Mouse (Mus musculus) hindbrain, postnatal 0 days (tissue): ENCODE data around the gene Ror2. TPM values are rescaled to one million over a fixed set of nuclear protein-coding genes. Genes with fewer than 3 reads are reported as not detected.

Source experiments
- ATAC-seq: fragments of 200-750 bp; cut with Nextera tagmentation; 2 replicates; pipeline ENCODE4 v1.8.0; 2017; ENCODE audit warnings: mild to moderate bottlenecking, moderate TSS enrichment, moderate library complexity
- DNase-seq: peaks from one replicate; pipeline ENCODE4 v3.0.0-alpha.2; 2015; ENCODE audit warnings: low spot score
- H3K27ac ChIP-seq: fragments of 300-500 bp; sonication (generic); 2 replicates; pipeline ENCODE4 v1.5.1; 2014; ENCODE audit warnings: mild to moderate bottlenecking
- H3K27me3 ChIP-seq: fragments of 300-500 bp; sonication (generic); 2 replicates; pipeline ENCODE4 v1.6.1; 2014; ENCODE audit warnings: low read length, mixed read lengths; ENCODE audit not compliant: insufficient read depth
- H3K36me3 ChIP-seq: fragments of 300-500 bp; sonication (generic); 2 replicates; pipeline ENCODE4 v1.6.1; 2014; ENCODE audit warnings: low read length, mixed read lengths; ENCODE audit not compliant: insufficient read depth
- H3K4me1 ChIP-seq: fragments of 300-500 bp; sonication (generic); 2 replicates; pipeline ENCODE4 v1.6.1; 2014; ENCODE audit warnings: antibody characterized with exemption, low read length, mixed read lengths; ENCODE audit not compliant: insufficient read depth
- H3K4me2 ChIP-seq: fragments of 300-500 bp; sonication (generic); 2 replicates; pipeline ENCODE4 v1.6.1; 2014; ENCODE audit warnings: low read depth, mild to moderate bottlenecking, low read length, moderate library complexity, mixed read lengths
- H3K4me3 ChIP-seq: fragments of 300-500 bp; sonication (generic); 2 replicates; pipeline ENCODE4 v1.5.1; 2014; ENCODE audit warnings: low read length
- H3K9ac ChIP-seq: fragments of 300-500 bp; sonication (generic); replicated peaks from 2 replicates; pipeline ENCODE4 v1.6.1; 2014; ENCODE audit warnings: mild to moderate bottlenecking, low read length, moderate library complexity, mixed read lengths
- H3K9me3 ChIP-seq: fragments of 300-500 bp; sonication (generic); 2 replicates; pipeline ENCODE4 v1.6.1; 2016; ENCODE audit warnings: low read length, mixed read lengths
- CTCF ChIP-seq: IDR thresholded peaks from 2 replicates; pipeline ENCODE4 v1.5.1; 2016; ENCODE audit warnings: antibody characterized with exemption, control low read depth, low read depth
- WGBS: fragments of 180-500 bp; shearing (Covaris S2); extraction: QIAGEN DNeasy Blood & Tissue Kit; methylation state at CpG from one replicate; pipeline ENCODE4 v1.1.7; 2014; 5-methylcytosine and 5-hydroxymethylcytosine counted together
- polyA plus RNA-seq: library from polyadenylated mRNA; unstranded; fragments of >200 nt; fragmentation: Nextera tagmentation; extraction: Ambion mirVana; gene quantifications from 2 replicates; pipeline ENCODE4 v1.2.1, GENCODE M21; 2015
- total RNA-seq: library from RNA; depleted of rRNA; stranded (reverse); fragments of >200 nt; gene quantifications from 2 replicates; pipeline ENCODE4 v1.2.3, GENCODE M21; 2014; rRNA removed

The Ror2 gene
- total RNA-seq = 7.0 and 7.5 TPM in 2 replicates
- polyA plus RNA-seq = 2.1 and 2.5 TPM in 2 replicates

DNA sequence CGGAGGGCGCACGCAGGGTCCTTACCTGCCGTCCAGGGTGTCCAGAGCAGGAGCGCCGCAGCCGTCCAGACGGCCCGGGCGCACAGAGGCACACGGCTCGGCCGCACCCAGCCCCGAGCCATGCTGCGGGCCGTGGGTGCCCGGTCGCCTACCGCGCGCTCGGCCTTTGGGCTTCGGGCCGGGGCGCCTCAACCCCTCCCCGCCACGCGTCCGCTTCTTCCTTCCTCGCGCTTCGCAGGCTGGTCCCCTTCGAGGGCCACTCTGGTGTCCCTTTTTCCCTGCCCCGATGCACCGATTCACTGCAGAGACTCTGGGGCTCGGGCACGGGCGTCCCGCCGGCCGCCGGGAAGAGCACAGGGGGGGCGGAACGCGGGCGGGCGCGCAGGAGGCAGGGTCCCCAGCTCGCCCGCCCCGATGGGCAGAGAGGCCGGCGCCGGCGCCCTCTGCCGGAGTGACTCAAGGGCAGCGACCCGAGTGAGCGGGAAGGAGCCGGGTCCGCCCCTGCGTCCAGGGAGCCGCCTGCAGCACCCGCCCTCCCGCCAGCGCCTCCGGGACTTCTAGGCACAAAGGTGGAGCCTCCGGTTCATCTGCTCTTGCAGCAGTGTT is at the start of gene Ror2:
Ror2 (minus strand) TSS at position 369 of the 606 bp plus-strand sequence.
- H3K27ac ChIP-seq = no peak within 1 kb of the TSS
- DNase-seq (peak; percentile 78), ATAC-seq (peak; percentile 86)
- WGBS = under 1% methylated on average over 62 of the region's 68 CpGs
- H3K4me1 ChIP-seq = no peaks in the 10 kb centered on the region
- H3K9me3 ChIP-seq = no peaks in the 10 kb centered on the region
- peak within 1 kb of the TSS; percentile 45 for H3K9ac ChIP-seq
- no peaks in the 10 kb centered on the region for H3K36me3 ChIP-seq
- H3K4me2 ChIP-seq = peak within 1 kb of the TSS; percentile 69
- H3K4me3 ChIP-seq = peak within 1 kb of the TSS; percentile 49
- H3K27me3 ChIP-seq = peaks cover 17% of the 10 kb centered on the region; the same call in 1 of the 2 replicates
- TF ChIP-seq CTCF = peak; percentile 46

DNA sequence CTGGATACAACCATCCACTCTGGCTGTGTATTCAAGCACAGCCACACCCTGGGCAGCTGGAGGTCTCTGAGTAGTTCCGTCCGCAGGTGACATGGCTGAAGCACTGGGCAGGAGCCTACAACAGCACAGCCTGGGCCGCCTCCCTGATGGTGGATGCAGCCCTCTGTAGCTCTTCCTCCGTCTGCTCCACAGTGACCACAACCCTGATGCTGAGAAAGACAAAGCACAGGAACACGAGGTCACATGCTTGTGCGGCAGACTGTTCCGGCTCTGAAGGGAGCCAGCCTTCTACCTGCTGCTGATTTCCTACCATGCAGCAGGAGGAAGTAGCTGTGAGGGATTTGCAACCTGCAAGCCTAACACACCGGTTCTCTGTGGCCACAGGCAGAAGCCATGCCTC is 47.8 kb upstream of the Ror2 start:
- WGBS = 91% methylated on average over 8 of the region's 8 CpGs
- no peaks in the 10 kb centered on the region for H3K9me3 ChIP-seq
- no peak overlapping the region for H3K4me3 ChIP-seq
- peaks cover 23% of the 10 kb centered on the region for H3K36me3 ChIP-seq
- H3K4me2 ChIP-seq = no peak overlapping the region
- no peaks in the 10 kb centered on the region for H3K27me3 ChIP-seq
- no peak for TF ChIP-seq CTCF
- no peak overlapping the region for H3K27ac ChIP-seq
- DNase-seq (no peak), ATAC-seq (no peak)
- no peaks in the 10 kb centered on the region for H3K4me1 ChIP-seq
- H3K9ac ChIP-seq = no peak overlapping the region

DNA sequence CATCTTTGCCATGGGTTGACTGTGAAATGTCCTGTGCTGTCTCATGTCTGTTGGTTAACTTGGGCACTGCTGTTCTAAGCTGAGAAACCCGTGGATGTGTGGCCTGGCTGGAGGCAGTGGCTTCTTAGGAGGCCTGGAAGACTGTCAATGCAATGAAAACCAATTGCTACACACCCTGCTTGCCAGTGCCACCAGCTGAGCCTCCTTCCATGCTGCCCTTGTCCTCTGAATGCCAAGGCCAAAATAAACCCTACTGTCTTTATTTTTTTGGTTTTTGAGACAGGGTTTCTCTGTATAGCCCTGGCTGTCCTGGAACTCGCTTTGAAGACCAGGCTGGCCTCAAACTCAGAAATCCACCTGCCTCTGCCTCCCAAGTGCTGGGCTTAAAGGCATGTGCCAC is 44.3 kb upstream of the Ror2 start:
- WGBS = 79% methylated on average over 2 of the region's 2 CpGs

DNA sequence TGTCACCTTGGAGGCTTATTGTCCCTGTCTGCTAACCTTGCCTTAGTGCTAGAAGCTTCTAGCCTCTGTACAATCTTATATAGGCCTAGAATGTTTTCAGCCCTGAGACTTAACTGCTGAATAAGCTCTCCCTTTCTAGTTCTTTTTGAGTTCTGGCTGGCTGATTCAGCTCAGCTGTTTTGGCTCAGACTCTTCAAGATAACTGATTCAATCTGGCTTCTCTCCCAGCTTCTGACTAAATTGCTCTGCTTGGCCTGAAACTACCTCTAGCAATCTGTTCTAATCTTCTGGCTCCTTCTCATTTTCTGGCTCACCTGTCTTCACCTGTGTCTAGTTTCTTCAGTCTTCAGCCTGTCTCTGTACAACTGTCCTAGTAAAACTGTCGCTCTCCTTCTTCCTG is 39.6 kb upstream of the Ror2 start:
- H3K4me1 ChIP-seq = no peaks in the 10 kb centered on the region

More for the DNA sequence above, 44.3 kb upstream of the Ror2 start:
- no peak overlapping the region for H3K9ac ChIP-seq
- ATAC-seq (no peak), DNase-seq (no peak)
- no peaks in the 10 kb centered on the region for H3K27me3 ChIP-seq
- H3K9me3 ChIP-seq = 0 out of 2 replicates have a peak, but pooled peaks cover 3% of the 10 kb centered on the region
- H3K4me2 ChIP-seq = no peak overlapping the region
- no peak overlapping the region for H3K27ac ChIP-seq
- no peaks in the 10 kb centered on the region for H3K4me1 ChIP-seq
- H3K4me3 ChIP-seq = no peak overlapping the region
- H3K36me3 ChIP-seq = peaks cover 4% of the 10 kb centered on the region; the same call in 1 of the 2 replicates
- TF ChIP-seq CTCF = no peak

DNA sequence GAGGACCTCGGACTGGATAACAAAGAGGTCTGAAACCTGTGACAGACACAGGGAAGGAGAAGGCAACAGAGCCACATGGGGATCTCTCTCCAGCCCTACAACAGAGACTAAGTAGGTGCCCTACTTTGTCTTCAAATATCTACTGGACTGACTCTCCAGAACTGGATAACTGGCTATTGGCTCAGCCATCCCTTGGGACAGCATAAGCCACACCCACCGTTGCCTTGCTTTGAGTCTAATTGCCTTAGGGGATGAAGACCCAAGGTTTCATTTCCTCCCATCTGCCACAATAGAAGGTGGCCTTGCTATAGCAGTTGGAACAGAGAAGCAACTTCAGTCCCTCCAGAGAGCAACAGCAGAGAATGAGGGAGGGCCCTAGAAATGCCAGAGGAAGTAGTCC is 37.7 kb upstream of the Ror2 start:
- H3K27me3 ChIP-seq = no peaks in the 10 kb centered on the region
- H3K4me3 ChIP-seq = no peak overlapping the region
- DNase-seq (no peak), ATAC-seq (no peak)
- no peak overlapping the region for H3K27ac ChIP-seq
- no peak overlapping the region for H3K9ac ChIP-seq
- WGBS = 87% methylated on average over 2 of the region's 2 CpGs
- TF ChIP-seq CTCF = no peak
- H3K36me3 ChIP-seq = no peaks in the 10 kb centered on the region
- no peaks in the 10 kb centered on the region for H3K4me1 ChIP-seq
- 0 out of 2 replicates have a peak, but pooled peaks cover 3% of the 10 kb centered on the region for H3K9me3 ChIP-seq
- H3K4me2 ChIP-seq = no peak overlapping the region

More for the DNA sequence above, 39.6 kb upstream of the Ror2 start:
- WGBS = 97% methylated on average over 1 of the region's 1 CpGs
- ATAC-seq (no peak), DNase-seq (no peak)
- H3K27me3 ChIP-seq = no peaks in the 10 kb centered on the region
- no peak overlapping the region for H3K9ac ChIP-seq
- TF ChIP-seq CTCF = no peak
- H3K27ac ChIP-seq = no peak overlapping the region
- 0 out of 2 replicates have a peak, but pooled peaks cover 3% of the 10 kb centered on the region for H3K9me3 ChIP-seq
- H3K4me3 ChIP-seq = no peak overlapping the region
- no peaks in the 10 kb centered on the region for H3K36me3 ChIP-seq
- H3K4me2 ChIP-seq = no peak overlapping the region

DNA sequence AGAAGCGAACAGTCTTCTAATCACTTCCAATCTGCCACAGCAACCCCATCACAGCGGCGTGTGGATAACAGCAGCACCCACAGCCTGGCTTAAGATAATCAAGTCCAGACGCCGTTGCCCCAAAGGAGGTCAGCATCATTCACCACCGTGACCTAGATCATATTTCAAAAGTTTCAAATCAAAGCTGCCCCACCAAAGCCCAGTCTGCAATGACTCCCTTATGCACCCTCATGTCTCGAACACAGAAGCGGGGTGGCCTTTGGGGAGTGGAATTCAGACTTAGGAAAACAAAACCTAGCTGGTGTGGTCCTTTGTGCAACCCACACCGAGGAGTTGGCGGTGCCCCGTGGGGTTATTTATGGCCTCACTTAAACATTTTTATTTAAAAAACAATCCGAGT is 35.0 kb upstream of the Ror2 start:
- no peaks in the 10 kb centered on the region for H3K27me3 ChIP-seq
- no peak overlapping the region for H3K4me3 ChIP-seq
- H3K9me3 ChIP-seq = 0 out of 2 replicates have a peak, but pooled peaks cover 3% of the 10 kb centered on the region
- ATAC-seq = no peak
- H3K4me2 ChIP-seq = no peak overlapping the region
- no peak for DNase-seq
- no peak overlapping the region for H3K27ac ChIP-seq
- no peak overlapping the region for H3K9ac ChIP-seq
- no peaks in the 10 kb centered on the region for H3K4me1 ChIP-seq
- WGBS = 86% methylated on average over 12 of the region's 12 CpGs
- H3K36me3 ChIP-seq = no peaks in the 10 kb centered on the region
- no peak for TF ChIP-seq CTCF
